Mouse (Mus musculus) inflammation-experienced regulatory T-cells, adult 6 months (primary cell): ENCODE results near the gene Tmc3. TPM values are rescaled to one million over a fixed set of nuclear protein-coding genes. Genes with fewer than 3 reads are reported as not detected.

Experiments
- ATAC-seq: one replicate; pipeline ENCODE4 v1.8.0; 2017
- polyA plus RNA-seq, 3 experiments: library from polyadenylated mRNA; unstranded; fragments of 100-300 nt; shearing (Covaris generic); gene quantifications; one replicate each; pipeline ENCODE4 v1.2.1; 2017

The Tmc3 gene
- 1 to 10 TPM in 1 of 3 experiments, under 1 TPM in 1, not detected in 1; 0.55 to 1.5 TPM for polyA plus RNA-seq

- no peak for ATAC-seq
Observed at GRCm38 (mm10) chr7:83584639-83585471, at the start of gene Tmc3. Tmc3 (plus strand) TSS chr7:83584927.

GRCm38 (mm10) chr7:83541536-83542169 lies 43.1 kb upstream of the Tmc3 start:
- ATAC-seq: no peak

- no peak for ATAC-seq
Observed at GRCm38 (mm10) chr7:83548686-83549352, 35.9 kb upstream of the Tmc3 start.

- no peak for ATAC-seq
Observed at GRCm38 (mm10) chr7:83549353-83549774, 35.4 kb upstream of the Tmc3 start.

DNA sequence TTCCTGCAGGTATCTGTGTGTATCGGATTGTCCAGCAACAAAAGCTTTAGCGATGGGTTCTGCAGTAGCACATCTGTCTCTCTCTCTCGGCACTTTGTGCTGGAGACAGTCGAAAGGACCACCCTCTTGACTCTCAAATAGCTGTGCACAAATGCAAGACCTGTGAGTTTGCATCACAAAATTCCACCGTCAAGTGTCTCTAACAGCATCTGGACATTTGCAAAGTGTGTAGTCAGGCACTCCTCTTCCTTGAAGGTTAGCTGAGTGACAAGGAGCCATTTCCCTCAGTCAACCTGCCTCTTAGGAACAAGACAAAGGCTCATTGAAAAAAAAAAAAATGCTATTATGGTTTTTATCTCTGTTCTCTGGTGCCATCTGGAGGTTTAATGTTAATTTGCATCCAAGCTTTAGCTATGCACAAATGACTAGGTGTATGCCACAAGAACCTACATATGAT lies 34.7 kb upstream of the Tmc3 start:
- peak; percentile 41 for ATAC-seq

- ATAC-seq: no peak
Observed at GRCm38 (mm10) chr7:83554477-83554876, 30.2 kb upstream of the Tmc3 start.

DNA sequence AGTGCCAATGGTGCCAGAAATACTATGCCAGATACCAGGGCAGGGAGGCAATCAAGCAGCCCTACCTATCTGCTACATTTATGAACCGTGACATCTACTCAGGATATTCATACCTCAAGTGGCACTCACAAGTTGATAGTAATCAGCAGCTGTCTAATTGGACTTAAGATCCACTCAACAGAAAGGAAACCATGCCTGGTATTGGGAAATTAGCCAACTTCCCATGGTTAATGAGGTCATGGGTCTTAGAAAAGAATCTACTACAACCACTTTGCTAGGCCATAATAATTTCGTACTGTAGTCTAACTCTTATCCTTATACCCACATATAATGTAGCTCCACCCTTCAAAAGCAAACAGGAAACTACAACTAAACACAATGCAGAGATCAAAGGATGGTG lies 28.2 kb upstream of the Tmc3 start:
- no peak for ATAC-seq

DNA sequence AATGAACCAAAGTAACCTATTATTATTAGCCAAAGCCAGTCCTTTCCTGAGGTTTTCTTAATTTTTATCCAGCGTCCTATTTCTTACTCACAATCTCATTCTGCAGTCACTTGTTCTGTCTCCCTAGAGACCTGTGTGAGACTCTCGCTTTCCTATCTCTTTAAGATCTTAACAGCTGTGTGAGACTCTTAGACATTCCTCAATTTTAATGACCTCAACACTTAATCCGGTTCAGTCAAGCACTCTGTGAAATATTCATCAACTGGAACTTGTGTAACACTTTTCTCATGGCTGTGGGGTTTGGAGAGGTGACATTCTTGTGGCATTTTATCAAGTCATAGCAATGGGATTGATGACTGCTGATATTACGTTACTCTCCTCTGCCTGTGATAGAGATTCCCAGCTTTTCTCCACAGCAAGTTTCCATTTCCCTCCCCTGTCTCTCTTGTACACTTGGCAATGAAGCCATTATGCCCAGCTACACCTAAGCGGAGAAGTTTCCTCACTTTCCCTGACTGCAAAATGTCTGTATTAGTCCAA lies 25.9 kb upstream of the Tmc3 start:
- no peak for ATAC-seq

DNA sequence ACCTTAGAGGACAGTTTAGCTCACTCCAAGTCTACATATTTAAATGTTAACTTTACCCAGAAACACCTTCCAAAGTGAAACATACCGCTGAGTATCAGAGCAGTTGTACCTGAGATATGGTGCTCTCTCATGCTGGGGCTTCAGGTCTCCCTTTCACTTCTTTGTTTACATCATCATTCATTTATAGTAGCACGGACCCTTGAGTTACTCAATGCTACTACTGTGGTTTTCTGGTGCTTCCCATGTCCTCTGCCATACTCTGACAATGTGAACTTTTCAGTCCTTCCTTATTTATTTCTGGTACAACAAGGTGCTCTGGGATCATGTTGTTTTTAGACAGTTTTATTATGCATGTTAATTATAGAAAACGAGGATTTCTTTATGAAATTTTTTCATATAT lies 25.2 kb upstream of the Tmc3 start:
- no peak for ATAC-seq

DNA sequence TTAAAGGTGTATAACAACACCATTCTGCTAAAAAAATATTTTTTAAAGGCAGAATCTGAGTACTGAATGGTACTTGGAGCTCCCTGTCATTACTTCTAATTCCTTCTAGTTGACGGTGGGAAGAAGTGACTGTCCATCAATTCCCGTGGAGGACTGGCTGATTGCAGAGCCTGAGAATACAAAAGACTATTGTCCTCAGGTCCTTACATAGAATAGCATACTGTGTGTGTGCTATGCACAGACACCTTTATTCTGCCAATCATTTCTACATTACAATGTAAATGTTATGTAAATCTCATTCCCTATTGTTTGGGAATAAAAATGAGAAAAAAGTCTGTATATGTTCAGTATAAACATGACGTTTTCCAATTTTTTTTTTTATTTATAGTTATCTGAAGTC lies 22.9 kb upstream of the Tmc3 start:
- no peak for ATAC-seq

- ATAC-seq: peak; percentile 90
Observed at GRCm38 (mm10) chr7:83564635-83565291, 20.0 kb upstream of the Tmc3 start.

DNA sequence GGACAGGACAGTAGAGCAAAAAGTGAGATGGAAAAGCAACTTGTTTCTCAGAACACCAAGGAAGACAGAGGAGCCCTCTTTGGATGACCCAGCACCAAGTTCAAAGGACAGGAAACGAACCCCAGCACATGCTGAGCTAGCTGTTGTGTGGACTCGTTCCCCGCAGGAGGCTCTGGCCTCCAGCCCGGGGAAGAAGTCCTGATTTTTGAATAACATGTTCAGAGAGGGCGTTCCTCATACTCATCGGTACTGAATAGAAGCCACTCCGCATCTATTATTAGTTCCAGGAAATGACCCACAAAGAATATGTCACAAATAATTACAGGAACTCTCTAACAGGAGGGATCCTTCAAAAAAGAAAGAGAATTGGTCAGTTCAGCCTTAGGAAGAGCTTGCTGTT lies 18.8 kb upstream of the Tmc3 start:
- no peak for ATAC-seq

DNA sequence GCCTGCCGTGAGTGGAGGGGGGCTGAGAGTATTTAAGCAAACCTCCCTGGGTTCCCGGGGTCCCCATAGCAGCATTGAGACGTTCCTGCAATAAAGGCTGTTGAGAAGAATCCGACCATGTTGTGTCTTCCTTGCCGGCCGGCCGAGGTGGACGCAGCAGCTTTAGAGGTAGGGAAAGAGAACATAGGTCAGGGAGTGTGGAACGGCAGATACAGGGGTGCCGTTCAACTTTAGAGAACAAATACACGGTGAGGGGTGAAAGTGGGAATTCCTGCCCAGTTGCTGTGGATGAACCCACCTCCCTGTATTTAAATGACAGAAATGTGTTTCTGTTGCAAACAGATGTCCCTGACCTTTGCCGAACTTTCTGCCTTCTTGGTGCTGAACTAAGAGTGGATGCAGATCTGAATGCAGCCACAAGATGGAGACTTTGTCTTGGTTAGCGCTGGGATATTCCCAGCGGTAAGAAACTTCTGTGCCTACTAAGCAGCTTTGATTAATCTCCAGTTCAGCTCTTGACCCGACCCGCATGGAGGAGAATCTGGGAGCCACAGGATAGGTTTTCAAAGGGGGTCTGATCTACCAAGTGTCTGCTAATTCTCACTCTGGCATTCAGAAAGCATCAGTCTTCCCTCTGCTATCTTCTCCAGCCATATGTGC lies 16.8 kb upstream of the Tmc3 start:
- peak; percentile 57 for ATAC-seq

- ATAC-seq: no peak
Observed at GRCm38 (mm10) chr7:83568815-83569214, 15.9 kb upstream of the Tmc3 start.

DNA sequence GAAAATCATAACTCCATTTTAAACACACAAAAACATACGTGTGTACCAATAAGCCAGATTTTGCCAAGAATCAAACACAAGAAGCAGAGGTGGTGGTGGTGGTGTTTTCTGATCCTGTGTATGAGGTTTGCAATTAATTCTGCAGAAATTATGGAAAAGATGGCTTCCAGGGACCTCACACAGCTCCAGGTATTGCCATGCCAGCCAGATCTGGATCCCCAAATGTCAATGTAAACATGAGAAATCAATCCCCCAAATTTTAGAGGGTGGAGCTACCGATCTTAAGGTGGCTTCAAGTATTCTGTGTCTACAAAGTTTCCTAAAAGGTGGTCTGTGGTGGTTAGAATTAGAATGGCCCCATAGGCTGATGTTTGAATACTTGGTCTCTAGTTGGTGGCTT lies 15.3 kb upstream of the Tmc3 start:
- no peak for ATAC-seq

- ATAC-seq: no peak
Observed at GRCm38 (mm10) chr7:83571077-83571476, 13.7 kb upstream of the Tmc3 start.

GRCm38 (mm10) chr7:83571901-83572300 lies 12.8 kb upstream of the Tmc3 start:
- ATAC-seq: no peak

DNA sequence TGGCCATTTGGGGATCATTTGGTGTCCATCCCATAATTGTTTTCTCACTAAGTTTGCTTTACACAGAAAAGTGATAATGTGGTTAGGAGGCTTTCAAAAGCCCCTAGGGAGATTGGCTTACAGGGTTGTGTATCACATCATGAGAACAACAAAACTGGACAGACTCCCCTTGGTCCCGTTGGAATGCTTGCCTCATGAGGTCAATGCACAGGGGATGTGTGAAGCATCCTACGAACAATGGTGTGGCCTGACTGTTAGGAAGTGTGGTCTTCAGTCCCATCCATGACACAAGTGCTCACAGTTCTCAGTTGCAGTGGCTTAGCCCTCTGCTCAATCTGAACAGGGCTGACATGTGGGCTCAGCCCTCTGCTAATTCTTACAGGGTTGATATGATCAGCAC lies 12.3 kb upstream of the Tmc3 start:
- no peak for ATAC-seq

DNA sequence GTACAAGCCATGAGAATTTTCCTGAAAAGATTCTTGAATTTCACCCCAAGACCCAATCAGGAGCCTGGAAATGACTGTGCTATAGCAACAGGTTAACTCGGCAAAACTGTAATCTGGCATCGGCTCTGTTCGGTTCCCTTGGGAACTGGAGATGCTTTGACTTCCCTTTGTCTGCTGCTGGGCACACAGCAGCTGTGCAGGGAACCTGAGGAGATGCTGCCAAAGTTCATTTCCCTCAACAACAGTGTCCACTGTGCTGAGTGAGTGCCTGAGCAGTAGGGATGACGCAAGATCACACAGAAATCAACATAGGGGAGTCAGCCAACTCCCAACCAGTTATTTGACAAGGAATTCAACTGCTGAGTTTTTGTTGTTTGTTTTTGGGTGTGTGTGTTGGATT lies 3.8 kb upstream of the Tmc3 start:
- ATAC-seq: no peak

GRCm38 (mm10) chr7:83594056-83594455 lies 9.3 kb downstream of the Tmc3 start:
- ATAC-seq: no peak

DNA sequence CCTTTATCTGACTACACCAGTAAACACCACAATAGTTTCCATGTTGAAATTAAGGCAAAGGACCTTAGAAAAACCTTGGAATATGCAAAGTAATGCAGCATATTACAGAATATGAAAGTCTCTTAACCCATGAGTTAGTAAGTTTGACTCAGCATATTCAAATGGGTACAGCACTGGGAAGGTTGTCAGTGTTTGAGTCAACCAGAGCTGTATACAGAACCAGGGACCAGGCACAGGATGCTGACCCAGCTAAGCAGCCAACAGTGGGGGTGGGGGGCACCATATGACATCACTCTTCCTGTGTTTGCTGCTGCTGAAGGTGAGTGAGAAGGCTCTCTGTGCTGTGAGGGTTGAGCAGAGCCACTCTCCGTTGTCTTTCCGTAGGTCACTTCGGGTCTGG lies 12.3 kb downstream of the Tmc3 start:
- peak; percentile 87 for ATAC-seq
